Mouse (Mus musculus) embryonic facial prominence, embryonic 13.5 days (tissue): ENCODE data around the gene Ube2c. TPM values are rescaled to one million over a fixed set of nuclear protein-coding genes. Genes with fewer than 3 reads are reported as not detected.

Source experiments
- ATAC-seq: fragments of 200-750 bp; cut with Nextera tagmentation; 2 replicates; pipeline ENCODE4 v1.8.0; 2017; ENCODE audit warnings: low read depth; ENCODE audit not compliant: insufficient number of reproducible peaks, insufficient read depth, low FRiP score, low TSS enrichment
- H3K27ac ChIP-seq: fragments of 300-500 bp; sonication (generic); 2 replicates; pipeline ENCODE4 v1.5.1; 2015; ENCODE audit warnings: moderate library complexity, mild to moderate bottlenecking, inconsistent platforms
- H3K27me3 ChIP-seq: fragments of 300-500 bp; sonication (generic); 2 replicates; pipeline ENCODE4 v1.6.1; 2015; ENCODE audit warnings: mild to moderate bottlenecking, inconsistent platforms
- H3K36me3 ChIP-seq: fragments of 300-500 bp; sonication (generic); 2 replicates; pipeline ENCODE4 v1.6.1; 2015; ENCODE audit warnings: mild to moderate bottlenecking, inconsistent platforms
- H3K4me1 ChIP-seq: fragments of 300-500 bp; sonication (generic); 2 replicates; pipeline ENCODE4 v1.6.1; 2015; ENCODE audit warnings: inconsistent platforms
- H3K4me2 ChIP-seq: fragments of 300-500 bp; sonication (generic); 2 replicates; pipeline ENCODE4 v1.6.1; 2015; ENCODE audit warnings: moderate library complexity, mild to moderate bottlenecking, inconsistent platforms
- H3K4me3 ChIP-seq: fragments of 300-500 bp; sonication (generic); 2 replicates; pipeline ENCODE4 v1.5.1; 2015; ENCODE audit warnings: mild to moderate bottlenecking, inconsistent platforms
- H3K9ac ChIP-seq: fragments of 300-500 bp; sonication (generic); 2 replicates; pipeline ENCODE4 v1.6.1; 2015; ENCODE audit warnings: mild to moderate bottlenecking, inconsistent platforms
- H3K9me3 ChIP-seq: fragments of 300-500 bp; sonication (generic); 2 replicates; pipeline ENCODE4 v1.6.1; 2016; ENCODE audit warnings: inconsistent platforms
- WGBS: fragments of 180-500 bp; shearing (Covaris S2); methylation state at CpG from one replicate; pipeline ENCODE4 v1.1.7; 2015; ENCODE audit warnings: mixed read lengths; 5-methylcytosine and 5-hydroxymethylcytosine counted together
- polyA plus RNA-seq: library from polyadenylated mRNA; unstranded; fragments of >200 nt; fragmentation: Nextera tagmentation; extraction: Ambion mirVana; gene quantifications from 2 replicates; pipeline ENCODE4 v1.2.1, GENCODE M21; 2015

The Ube2c gene
- polyA plus RNA-seq, 1 experiment from 2014 or later: 448 TPM

DNA sequence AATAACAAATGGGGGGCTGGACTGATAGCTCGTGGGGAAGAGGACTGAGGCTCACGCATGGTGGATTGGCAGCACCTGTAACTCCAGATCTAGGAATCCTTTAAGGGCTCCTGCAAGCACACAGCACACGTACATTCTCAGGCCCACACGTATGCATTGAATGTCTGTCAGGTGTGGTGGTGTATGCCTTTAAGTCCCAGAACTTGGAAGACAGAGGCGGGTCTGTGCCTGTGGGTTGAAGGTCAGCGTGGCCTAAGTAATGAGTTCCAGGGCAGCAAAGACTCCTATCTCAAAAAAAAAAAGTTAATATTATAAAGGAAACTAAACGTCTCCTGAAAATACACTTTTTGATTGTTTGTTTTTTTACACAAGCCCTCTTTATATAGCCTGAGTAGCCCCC is 36.9 kb downstream of the Ube2c start:
- WGBS: 65% methylated on average over 7 of the region's 7 CpGs
- no peak overlapping the region for H3K27ac ChIP-seq
- H3K36me3 ChIP-seq: peaks cover 20% of the 10 kb centered on the region
- H3K4me2 ChIP-seq: no peak overlapping the region
- H3K27me3 ChIP-seq: no peaks in the 10 kb centered on the region
- peaks cover 25% of the 10 kb centered on the region for H3K4me1 ChIP-seq
- no peak overlapping the region for H3K4me3 ChIP-seq
- H3K9me3 ChIP-seq: no peaks in the 10 kb centered on the region
- ATAC-seq: no peak
- H3K9ac ChIP-seq: no peak overlapping the region

DNA sequence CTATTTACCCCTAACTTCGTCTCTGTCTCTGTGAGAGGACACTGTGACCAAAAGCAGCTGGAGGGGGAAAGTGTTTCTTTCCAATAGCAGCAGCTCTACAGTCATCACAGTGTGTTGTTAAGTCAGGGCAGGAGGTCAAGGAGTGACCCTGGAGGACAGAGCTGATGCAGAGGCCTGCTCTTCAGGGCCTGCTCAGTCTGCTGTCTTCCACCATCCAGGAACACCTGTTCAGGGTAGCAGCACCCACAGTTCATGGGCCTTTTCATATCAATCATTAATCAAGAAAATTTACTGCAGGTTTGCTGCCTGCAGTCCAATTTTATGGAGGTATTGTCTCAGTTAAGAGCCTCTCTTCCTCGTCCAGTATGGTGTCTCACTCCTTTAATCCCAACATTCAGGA is 43.9 kb downstream of the Ube2c start:
- no peak overlapping the region for H3K4me2 ChIP-seq
- H3K9me3 ChIP-seq: no peaks in the 10 kb centered on the region
- no peak for ATAC-seq
- no peak overlapping the region for H3K9ac ChIP-seq
- peaks cover 11% of the 10 kb centered on the region; the same call in 1 of the 2 replicates for H3K4me1 ChIP-seq
- H3K27me3 ChIP-seq: no peaks in the 10 kb centered on the region
- H3K4me3 ChIP-seq: no peak overlapping the region
- 61% methylated on average over 2 of the region's 2 CpGs for WGBS
- H3K27ac ChIP-seq: no peak overlapping the region
- peaks cover 8% of the 10 kb centered on the region for H3K36me3 ChIP-seq

DNA sequence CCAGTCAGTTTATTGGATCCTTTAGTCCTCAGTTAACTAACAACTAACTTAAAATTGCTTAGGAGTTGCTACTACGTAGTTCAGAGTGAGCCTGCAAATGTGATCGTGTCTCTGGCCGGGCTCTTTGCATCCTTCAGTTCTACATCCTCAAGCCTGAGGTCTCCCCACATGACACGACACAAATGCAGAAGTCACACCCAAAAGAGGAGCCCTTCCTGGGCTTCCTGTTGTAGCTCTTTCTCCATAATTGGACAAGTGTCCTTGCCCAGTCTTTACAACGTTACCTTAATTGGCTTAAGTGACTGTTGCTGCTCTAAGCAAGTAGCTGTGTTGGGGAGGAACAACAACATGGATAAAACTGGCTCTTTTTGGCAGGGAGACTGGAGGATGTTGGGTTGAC is 45.6 kb downstream of the Ube2c start:
- no peak overlapping the region for H3K27ac ChIP-seq
- no peak for ATAC-seq
- no peak overlapping the region for H3K9ac ChIP-seq
- WGBS: 82% methylated on average over 5 of the region's 5 CpGs
- H3K36me3 ChIP-seq: peaks cover 5% of the 10 kb centered on the region; the same call in 1 of the 2 replicates
- no peaks in the 10 kb centered on the region for H3K9me3 ChIP-seq
- H3K4me1 ChIP-seq: peaks cover 11% of the 10 kb centered on the region; the same call in 1 of the 2 replicates
- H3K4me3 ChIP-seq: no peak overlapping the region
- H3K27me3 ChIP-seq: no peaks in the 10 kb centered on the region
- H3K4me2 ChIP-seq: no peak overlapping the region

DNA sequence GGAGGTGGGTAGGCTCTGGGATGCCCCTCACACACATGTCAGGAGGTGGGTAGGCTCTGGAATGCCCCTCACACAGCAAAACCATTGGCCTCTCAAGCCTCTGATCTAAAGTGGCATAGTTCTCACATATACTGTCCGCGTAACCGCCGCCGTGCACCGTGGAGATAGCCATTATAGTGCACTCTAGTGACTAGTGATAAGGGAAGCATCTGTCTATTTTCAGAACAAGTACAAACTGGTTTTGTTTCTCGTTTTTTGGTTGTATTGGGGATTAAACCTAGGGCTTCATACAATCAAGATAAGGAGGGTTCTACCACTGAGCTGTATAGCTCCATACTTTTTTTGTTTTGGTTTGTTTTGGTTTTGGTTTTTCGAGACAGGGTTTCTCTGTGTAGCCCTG is 46.1 kb downstream of the Ube2c start:
- Histone ChIP-seq H3K4me2 (no peak overlapping the region), H3K4me3 (no peak overlapping the region), H3K9ac (no peak overlapping the region), H3K27ac (no peak overlapping the region), H3K36me3 (peaks cover 9% of the 10 kb centered on the region; the same call in 1 of the 2 replicates), H3K9me3 (no peaks in the 10 kb centered on the region), H3K4me1 (peaks cover 11% of the 10 kb centered on the region; the same call in 1 of the 2 replicates), H3K27me3 (no peaks in the 10 kb centered on the region)
- ATAC-seq: no peak
- WGBS: 89% methylated on average over 8 of the region's 8 CpGs

DNA sequence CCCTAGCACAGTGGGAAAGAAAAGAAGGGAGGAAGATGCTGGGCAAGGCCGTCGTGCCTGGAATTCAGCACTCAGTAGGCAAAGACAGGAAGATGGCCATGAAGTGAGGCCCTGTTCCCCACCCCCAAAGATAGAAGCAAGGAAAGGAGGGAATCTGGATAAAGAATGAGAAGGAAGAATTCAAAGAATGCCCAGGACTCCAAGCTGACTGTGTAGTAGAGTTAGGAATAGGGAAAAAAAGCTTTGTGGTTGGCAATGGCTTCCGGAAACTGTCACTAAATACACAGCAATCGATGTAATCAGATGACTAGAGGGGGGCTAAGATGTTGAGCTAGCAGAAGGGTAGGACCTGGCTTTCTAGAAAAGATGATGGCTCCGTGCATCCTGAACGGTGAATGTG is 47.5 kb downstream of the Ube2c start:
- no peak overlapping the region for H3K9ac ChIP-seq
- H3K4me3 ChIP-seq: no peak overlapping the region
- no peak overlapping the region for H3K4me2 ChIP-seq
- 78% methylated on average over 6 of the region's 6 CpGs for WGBS
- H3K9me3 ChIP-seq: no peaks in the 10 kb centered on the region
- peak overlapping the region; percentile 17; the same call in 1 of the 2 replicates for H3K27ac ChIP-seq
- H3K36me3 ChIP-seq: peaks cover 19% of the 10 kb centered on the region
- no peak for ATAC-seq
- peaks cover 12% of the 10 kb centered on the region for H3K4me1 ChIP-seq
- H3K27me3 ChIP-seq: no peaks in the 10 kb centered on the region

DNA sequence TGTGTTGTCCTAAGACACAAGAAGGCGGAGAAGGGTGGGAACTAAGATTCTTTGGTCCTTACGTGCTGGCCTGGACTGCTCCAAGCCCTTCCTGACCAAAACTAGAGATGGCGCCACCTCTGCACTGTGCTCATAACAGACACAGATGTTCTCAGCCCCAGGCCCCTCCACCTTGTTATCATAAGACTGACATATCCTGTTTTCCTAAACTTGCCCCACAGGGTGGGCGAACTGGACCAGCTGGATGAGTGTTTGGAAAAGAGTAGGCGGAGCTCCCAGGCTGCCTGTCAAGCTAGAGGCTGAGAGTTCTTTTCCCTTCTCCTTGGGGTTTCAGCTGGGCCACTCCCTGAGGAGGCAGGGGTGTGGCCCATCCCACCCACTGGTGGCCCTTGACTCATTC is 48.0 kb downstream of the Ube2c start:
- H3K27me3 ChIP-seq: no peaks in the 10 kb centered on the region
- WGBS: 60% methylated on average over 5 of the region's 5 CpGs
- H3K9me3 ChIP-seq: no peaks in the 10 kb centered on the region
- no peak overlapping the region for H3K4me3 ChIP-seq
- peak; percentile 15; the same call in 1 of the 2 replicates for ATAC-seq
- peak overlapping the region; percentile 17; the same call in 1 of the 2 replicates for H3K27ac ChIP-seq
- peaks cover 19% of the 10 kb centered on the region for H3K36me3 ChIP-seq
- H3K4me1 ChIP-seq: peaks cover 14% of the 10 kb centered on the region
- H3K9ac ChIP-seq: no peak overlapping the region
- no peak overlapping the region for H3K4me2 ChIP-seq

DNA sequence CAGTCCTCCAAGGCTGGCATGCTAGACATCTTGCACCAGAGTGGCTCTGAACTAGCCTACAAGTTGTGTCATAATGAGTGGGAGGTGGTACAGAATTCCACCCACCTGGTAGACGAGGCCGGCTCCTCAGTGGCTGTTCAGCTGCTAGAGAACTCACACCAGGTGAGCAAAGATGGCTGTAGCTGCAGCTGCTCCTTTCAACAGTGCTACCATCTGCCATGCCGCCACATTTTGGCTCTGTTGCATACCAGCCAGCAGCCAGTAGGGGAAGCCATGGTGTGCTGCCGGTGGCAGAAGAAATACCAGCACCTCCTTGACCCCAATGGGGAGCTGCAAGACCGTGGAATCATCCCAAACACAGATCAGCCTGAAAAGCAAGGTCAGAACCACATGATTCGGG is 51.4 kb downstream of the Ube2c start:
- Histone ChIP-seq H3K4me1 (peaks cover 24% of the 10 kb centered on the region), H3K36me3 (peaks cover 34% of the 10 kb centered on the region), H3K27ac (no peak overlapping the region), H3K9ac (no peak overlapping the region), H3K4me3 (no peak overlapping the region), H3K9me3 (no peaks in the 10 kb centered on the region), H3K27me3 (no peaks in the 10 kb centered on the region), H3K4me2 (no peak overlapping the region)
- 85% methylated on average over 6 of the region's 6 CpGs for WGBS
- ATAC-seq: no peak

DNA sequence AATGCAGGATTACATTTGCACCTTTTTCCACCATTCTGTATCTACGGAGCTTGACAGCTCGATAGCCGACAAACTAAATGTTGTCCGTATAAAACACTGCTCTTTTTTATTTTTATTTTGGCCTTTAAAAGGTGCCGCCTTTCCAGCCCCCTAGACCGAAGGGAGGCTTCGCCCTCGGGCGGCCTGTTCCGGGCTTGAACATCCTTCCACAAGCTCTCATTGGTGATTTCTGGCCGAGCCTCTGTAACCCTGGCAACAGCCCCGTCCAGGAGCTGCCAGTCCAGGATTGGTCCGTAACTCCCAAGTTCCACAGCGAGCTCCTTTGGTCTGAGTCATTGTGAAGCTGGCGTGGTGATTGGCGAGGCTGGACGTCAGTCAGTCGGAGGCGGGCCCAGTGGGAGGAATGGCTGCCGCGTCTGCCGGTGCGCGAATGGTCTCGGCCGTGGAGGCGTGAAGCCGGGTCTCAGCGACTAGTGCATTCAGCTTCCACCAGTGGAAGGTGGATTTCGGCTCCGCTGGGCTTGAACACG is 53.0 kb downstream of the Ube2c start, which contains the start of gene Zswim1:
TSS of gene Zswim1 (plus strand) at position 51 of the 530 bp plus-strand sequence.
- 1% methylated on average over 32 of the region's 32 CpGs for WGBS
- ATAC-seq: peak; percentile 98
- peaks cover 17% of the 10 kb centered on the region for H3K4me1 ChIP-seq
- H3K27me3 ChIP-seq: no peaks in the 10 kb centered on the region
- H3K36me3 ChIP-seq: peaks cover 51% of the 10 kb centered on the region
- H3K4me2 ChIP-seq: peak within 1 kb of the TSS; percentile 68
- peak within 1 kb of the TSS; percentile 80 for H3K4me3 ChIP-seq
- no peaks in the 10 kb centered on the region for H3K9me3 ChIP-seq
- peak within 1 kb of the TSS; percentile 89 for H3K27ac ChIP-seq
- peak within 1 kb of the TSS; percentile 81 for H3K9ac ChIP-seq

DNA sequence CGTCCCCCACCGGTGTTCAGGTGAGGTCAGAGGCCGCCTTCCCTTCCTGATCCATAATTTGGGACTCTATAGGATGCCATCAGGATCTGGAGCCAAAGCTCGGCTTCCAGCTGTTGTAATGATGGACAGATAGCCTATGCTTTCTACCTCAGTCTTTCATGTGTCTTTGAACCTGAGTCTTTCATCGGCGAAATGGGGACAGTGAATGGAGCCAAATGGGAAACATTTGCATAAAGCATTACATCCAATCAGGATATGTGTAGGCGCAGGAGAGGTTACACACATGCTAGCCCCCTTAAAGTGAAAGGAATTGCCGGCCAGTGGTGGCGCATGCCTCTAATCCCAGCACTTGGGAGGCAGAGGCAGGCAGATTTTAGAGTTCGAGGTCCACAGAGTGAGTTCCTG is 53.5 kb downstream of the Ube2c start:
- H3K4me3 ChIP-seq: peak overlapping the region; percentile 80
- ATAC-seq: peak; percentile 22; the same call in 1 of the 2 replicates
- peak overlapping the region; percentile 68 for H3K4me2 ChIP-seq
- H3K36me3 ChIP-seq: peaks cover 56% of the 10 kb centered on the region
- H3K4me1 ChIP-seq: peaks cover 13% of the 10 kb centered on the region
- no peaks in the 10 kb centered on the region for H3K9me3 ChIP-seq
- H3K27me3 ChIP-seq: no peaks in the 10 kb centered on the region
- H3K9ac ChIP-seq: peak overlapping the region; percentile 81
- 4% methylated on average over 10 of the region's 10 CpGs for WGBS
- H3K27ac ChIP-seq: peak overlapping the region; percentile 89

DNA sequence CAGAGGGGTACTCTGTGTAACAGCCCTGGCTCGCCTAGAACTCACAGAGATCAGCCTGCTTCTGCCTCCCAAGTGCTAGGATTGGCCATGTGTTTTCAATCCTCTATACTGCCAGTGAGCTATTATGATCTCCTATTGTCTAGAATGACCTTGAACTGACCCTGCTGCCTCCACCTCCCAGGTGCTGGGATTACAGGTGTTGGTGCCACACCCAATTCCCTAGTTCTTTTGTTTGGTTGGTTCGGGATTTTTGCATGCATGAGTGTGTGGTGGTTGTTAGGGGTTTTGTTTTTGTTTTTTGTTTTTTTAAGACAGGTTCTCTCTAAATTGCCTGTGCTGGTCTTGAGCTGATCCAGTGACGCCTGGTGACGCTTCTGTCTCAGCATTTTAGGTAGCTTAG is 54.3 kb downstream of the Ube2c start:
- Histone ChIP-seq H3K9ac (no peak overlapping the region), H3K4me3 (0 out of 2 replicates have a peak overlapping the region, but pooled peaks have one; percentile 80), H3K27me3 (no peaks in the 10 kb centered on the region), H3K4me2 (peak overlapping the region; percentile 68), H3K27ac (no peak overlapping the region), H3K4me1 (peaks cover 13% of the 10 kb centered on the region), H3K36me3 (peaks cover 62% of the 10 kb centered on the region), H3K9me3 (no peaks in the 10 kb centered on the region)
- 91% methylated on average over 4 of the region's 4 CpGs for WGBS
- no peak for ATAC-seq

DNA sequence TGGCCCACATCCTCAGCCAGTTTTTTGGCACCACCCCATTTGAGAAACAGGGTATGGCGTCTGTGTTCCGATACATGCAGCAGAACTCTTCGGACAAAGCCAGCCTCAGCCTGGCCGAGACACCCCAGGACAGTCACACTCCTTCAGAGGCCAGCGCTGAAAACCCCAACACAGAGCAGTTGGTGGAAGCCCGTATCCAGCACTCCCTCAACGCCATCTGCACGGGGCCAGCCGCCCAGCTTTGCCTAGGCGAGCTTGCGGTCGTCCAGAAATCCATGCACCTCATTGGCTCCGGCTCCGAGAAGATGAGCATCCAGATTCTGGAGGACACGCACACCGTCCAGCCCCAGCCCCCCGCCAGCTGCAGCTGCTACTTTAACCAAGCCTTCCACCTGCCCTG is 55.8 kb downstream of the Ube2c start:
- H3K27me3 ChIP-seq: no peaks in the 10 kb centered on the region
- 0 out of 2 replicates have a peak overlapping the region, but pooled peaks have one; percentile 3 for H3K9ac ChIP-seq
- ATAC-seq: no peak
- H3K4me2 ChIP-seq: no peak overlapping the region
- H3K9me3 ChIP-seq: no peaks in the 10 kb centered on the region
- peaks cover 58% of the 10 kb centered on the region for H3K36me3 ChIP-seq
- H3K4me3 ChIP-seq: no peak overlapping the region
- peaks cover 13% of the 10 kb centered on the region for H3K4me1 ChIP-seq
- 92% methylated on average over 17 of the region's 17 CpGs for WGBS
- H3K27ac ChIP-seq: no peak overlapping the region

DNA sequence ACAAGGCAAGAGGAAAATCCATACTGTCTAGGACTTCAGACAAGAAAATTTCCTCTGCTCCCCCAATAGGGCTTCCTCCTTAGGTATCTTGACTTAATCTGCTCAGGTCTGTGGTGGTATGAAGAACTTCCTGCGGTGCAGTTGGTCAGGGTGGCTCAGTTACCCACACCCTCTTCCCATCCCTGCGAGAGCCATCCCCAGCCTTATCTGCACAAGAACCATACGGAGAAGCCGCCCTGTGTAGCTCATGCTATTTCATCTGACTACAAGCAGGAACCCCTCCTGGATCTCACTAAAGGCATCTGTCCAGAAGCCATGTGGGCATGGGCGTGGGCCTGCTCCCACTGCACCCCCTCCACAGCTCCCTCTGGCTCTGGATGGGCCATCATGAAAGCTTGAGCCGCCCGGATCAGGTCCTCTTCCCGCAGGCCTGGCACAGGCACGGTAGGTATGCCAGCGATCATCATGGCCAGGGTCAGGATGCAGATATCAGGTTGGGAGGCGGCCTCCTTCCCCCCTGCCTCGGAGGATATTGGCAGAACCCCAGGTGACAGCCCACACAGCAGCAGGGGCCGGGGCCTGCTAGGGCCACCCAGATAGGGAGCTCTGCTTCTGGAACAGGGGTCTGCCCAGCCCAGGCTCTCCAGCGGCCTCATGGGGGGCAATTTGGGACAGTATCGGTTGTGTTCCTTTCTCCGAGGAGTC is 57.6 kb downstream of the Ube2c start:
- no peak overlapping the region for H3K9ac ChIP-seq
- no peaks in the 10 kb centered on the region for H3K9me3 ChIP-seq
- WGBS: 84% methylated on average over 16 of the region's 16 CpGs

More for the DNA sequence above, 57.6 kb downstream of the Ube2c start:
- Histone ChIP-seq H3K4me3 (no peak overlapping the region), H3K4me2 (no peak overlapping the region), H3K4me1 (peaks cover 11% of the 10 kb centered on the region), H3K27me3 (no peaks in the 10 kb centered on the region), H3K27ac (no peak overlapping the region), H3K36me3 (peaks cover 45% of the 10 kb centered on the region)
- no peak for ATAC-seq
